Mouse (Mus musculus): ENCODE results near the gene Pold1.

GRCm38 (mm10) chr7:44524502-44524901, 24.1 kb downstream of the Pold1 start, which contains the start of gene Mybpc2:
- TF ChIP-seq CTCF (IDR thresholded peaks at IDR 0.05; ENCODE audit: control insufficient read depth, insufficient read depth, insufficient replicate concordance, low read depth, low read length) (no peak), POLR2A (IDR thresholded peaks at IDR 0.05; ENCODE audit: control insufficient read depth, low read depth, low read length) (no peak)
